Mouse (Mus musculus): ENCODE results near the gene 9230104L09Rik. TPM values are rescaled to one million over a fixed set of nuclear protein-coding genes. Genes with fewer than 3 reads are reported as not detected.

The 9230104L09Rik gene
- 1.3 TPM in 1 of 2 replicates, not detected in the other for polyA plus RNA-seq (2012; rRNA removed)

GRCm38 (mm10) chr2:148864966-148865365 lies at the start of gene 9230104L09Rik:
Gene 9230104L09Rik (minus strand): TSS chr2:148865038.

GRCm38 (mm10) chr2:148875335-148875811 lies 10.5 kb upstream of the 9230104L09Rik start, which contains the start of gene Cst3:
Gene Cst3 (minus strand): TSS chr2:148875692.

GRCm38 (mm10) chr2:148834912-148835311 lies 29.9 kb downstream of the 9230104L09Rik start, which contains the start of gene Cst9:
Gene Cst9 (plus strand): TSS chr2:148835147.

GRCm38 (mm10) chr2:148819909-148820308 lies 44.9 kb downstream of the 9230104L09Rik start, which contains the start of gene Cst13:
Gene Cst13 (plus strand): TSS chr2:148820081.

GRCm38 (mm10) chr2:148798485-148798884 lies 66.4 kb downstream of the 9230104L09Rik start, which contains the start of gene Cst8:
Gene Cst8 (plus strand): TSS chr2:148798785.

Other genes with a start within 250 kb of the 9230104L09Rik start
- gene Nxt1, start 192.4 kb downstream of the 9230104L09Rik start, polyA plus RNA-seq (2012; rRNA removed) = 6.4 and 7.7 TPM in 2 replicates
- 1.5 and 1.9 TPM in 2 replicates for gene Gzf1, start 184.0 kb downstream of the 9230104L09Rik start, polyA plus RNA-seq (2012; rRNA removed)
- 0.04 and 0.17 TPM in 2 replicates for gene Napb, start 132.6 kb downstream of the 9230104L09Rik start, polyA plus RNA-seq (2012; rRNA removed)
- not detected in 2 replicates for gene Cstl1, start 114.7 kb downstream of the 9230104L09Rik start, polyA plus RNA-seq (2012; rRNA removed)
- gene Cst11, start 93.5 kb downstream of the 9230104L09Rik start, polyA plus RNA-seq (2012; rRNA removed) = 0.18 TPM in 1 of 2 replicates, not detected in the other
- not detected in 2 replicates for gene 8030411F24Rik, start 83.0 kb downstream of the 9230104L09Rik start, polyA plus RNA-seq (2012; rRNA removed)
- gene Cst12, start 75.7 kb downstream of the 9230104L09Rik start, polyA plus RNA-seq (2012; rRNA removed) = not detected in 2 replicates
- 0.14 and 0.20 TPM in 2 replicates for gene Cst8, start 66.3 kb downstream of the 9230104L09Rik start, polyA plus RNA-seq (2012; rRNA removed)
- gene Cst13, start 45.0 kb downstream of the 9230104L09Rik start, polyA plus RNA-seq (2012; rRNA removed) = not detected in 2 replicates
- not detected in 2 replicates for gene Cst9, start 29.9 kb downstream of the 9230104L09Rik start, polyA plus RNA-seq (2012; rRNA removed)
- 635 and 710 TPM in 2 replicates for gene Cst3, start 10.7 kb upstream of the 9230104L09Rik start, polyA plus RNA-seq (2012; rRNA removed)
- not detected in 2 replicates for gene Gm1330, start 138.2 kb upstream of the 9230104L09Rik start, polyA plus RNA-seq (2012; rRNA removed)
- not detected in 2 replicates for gene Gm10750, start 152.2 kb upstream of the 9230104L09Rik start, polyA plus RNA-seq (2012; rRNA removed)